Mouse (Mus musculus) lung, postnatal 25 days (tissue): ENCODE data around the gene Zbtb40.

ENCODE experiments used
- DNase-seq: peaks from one replicate; pipeline ENCODE4 v3.0.0; 2022; ENCODE audit warnings: low spot score

Zbtb40 gene

GRCm38 (mm10) chr4:137033115-137033887 is 15.3 kb downstream of the Zbtb40 start:
- no peak for DNase-seq

- no peak for DNase-seq
These were observed 16.1 kb downstream of the Zbtb40 start for GRCm38 (mm10) chr4:137032456-137032855.

DNA sequence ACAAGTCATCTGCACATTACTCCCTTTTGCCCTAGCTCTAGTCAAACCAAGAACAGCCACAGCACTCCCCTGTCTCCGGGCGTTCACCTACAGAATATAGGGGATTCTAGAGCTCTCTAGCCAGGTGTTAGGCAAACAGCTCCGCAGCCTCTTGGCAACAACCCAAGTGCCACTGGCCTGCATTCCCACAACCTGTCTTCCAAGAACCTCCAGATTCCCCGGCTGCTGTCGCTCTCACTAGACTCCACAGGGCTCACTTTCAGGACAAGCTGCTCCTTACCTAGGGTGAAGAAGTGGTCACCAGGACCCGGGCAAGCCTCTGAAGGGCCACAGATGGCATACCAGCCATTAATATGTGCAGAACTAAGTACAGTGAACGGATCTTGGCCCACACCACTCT is 17.3 kb downstream of the Zbtb40 start:
- DNase-seq, result no peak

DNA sequence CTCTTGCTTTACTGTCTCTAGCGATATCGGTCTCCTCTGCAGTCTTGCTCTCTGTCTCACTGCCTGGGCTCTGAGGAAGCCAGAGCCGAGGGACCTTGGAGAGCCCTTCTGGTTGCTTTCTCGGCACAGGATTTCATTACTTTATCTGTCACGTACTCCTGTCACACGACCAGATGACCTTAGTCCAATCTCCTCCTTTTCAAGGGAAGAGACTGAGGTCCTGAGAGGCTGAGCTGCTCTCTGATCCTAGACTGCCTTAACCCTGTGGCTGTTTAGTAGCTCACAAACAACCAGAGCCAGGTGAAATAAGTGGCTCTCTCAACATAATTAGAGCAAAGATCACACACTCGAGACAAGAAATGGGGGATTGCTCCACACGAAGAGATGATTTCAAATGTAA is 19.3 kb downstream of the Zbtb40 start:
- DNase-seq, result no peak

GRCm38 (mm10) chr4:137027051-137027450 is 21.6 kb downstream of the Zbtb40 start:
- no peak for DNase-seq

- DNase-seq, result no peak
These were observed 23.0 kb downstream of the Zbtb40 start for GRCm38 (mm10) chr4:137025570-137025969.

DNA sequence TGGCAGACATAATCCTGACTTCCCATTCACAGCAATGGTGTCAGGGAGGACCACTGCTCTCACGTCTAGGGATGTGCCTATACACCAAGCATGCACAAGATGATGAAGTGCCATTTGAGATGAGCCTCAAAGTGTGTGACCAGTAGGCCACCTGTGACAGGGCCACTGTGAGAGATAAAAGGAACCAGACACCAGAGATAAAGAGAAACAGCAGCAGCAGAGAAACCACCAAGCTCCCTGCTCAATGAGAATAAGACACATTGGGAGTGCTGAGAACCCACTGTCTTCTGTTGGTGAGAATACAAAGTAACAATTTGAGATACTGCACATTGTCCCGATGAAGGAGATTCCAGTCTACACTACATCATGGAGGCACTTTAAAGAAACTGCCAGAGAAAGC is 23.5 kb downstream of the Zbtb40 start:
- DNase-seq, result no peak

DNA sequence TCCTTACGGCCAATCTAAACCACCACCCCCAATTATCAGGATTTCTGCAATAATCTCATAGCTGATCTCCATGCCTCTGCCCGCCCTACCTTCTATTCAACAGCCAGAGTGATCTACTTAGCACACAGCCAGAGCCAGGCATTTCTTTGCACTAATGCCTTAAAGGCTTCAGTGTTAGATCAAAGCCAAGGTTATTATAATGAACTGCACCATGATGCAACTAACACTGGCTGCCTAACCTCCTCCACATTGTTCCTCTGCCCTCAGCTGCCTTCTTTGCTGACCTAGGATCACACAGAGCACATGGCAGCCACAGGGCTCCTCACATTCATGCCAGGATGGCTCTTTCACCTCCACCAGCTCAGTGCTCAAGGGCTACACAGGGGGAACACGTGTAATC is 28.5 kb downstream of the Zbtb40 start:
- DNase-seq, result no peak

DNA sequence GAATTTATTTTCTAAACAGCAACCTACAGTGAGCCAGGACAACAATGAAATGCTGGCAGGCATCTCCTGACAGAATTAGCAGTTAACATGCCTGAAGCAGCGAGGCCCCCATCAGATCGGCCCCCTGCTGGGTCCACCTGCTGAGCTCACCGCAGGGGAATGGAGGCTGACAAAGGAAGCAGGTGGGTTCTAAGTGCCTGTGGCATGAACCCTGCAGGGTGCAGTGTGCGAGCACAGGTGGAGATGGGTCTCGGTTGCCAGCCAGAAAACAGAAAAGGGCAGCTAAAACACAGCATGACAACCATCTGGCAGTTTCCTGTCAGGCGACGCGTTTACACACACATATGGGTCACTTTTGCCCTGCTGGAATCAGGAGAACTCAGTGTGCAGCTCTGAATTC is 32.7 kb downstream of the Zbtb40 start:
- DNase-seq, result no peak

DNA sequence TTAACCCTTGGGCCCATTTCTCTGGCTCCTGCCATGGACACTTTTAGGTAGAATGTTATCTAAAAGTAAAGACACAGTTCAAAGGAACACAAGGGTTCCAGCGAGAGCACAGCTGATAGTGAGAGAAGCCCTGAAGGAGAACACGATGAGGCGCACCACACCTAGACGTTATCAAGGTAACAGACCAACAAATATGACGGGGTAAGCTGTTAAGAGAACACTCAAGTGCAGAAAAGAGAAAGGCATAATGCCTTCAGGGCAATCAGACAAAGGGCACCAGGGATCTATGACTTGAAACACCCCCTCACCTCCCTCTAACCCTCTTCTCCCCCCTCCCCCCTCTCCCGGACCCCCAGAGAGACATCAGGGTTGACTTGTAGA is 33.1 kb downstream of the Zbtb40 start:
- no peak for DNase-seq

- DNase-seq, result no peak
These were observed 33.7 kb downstream of the Zbtb40 start for GRCm38 (mm10) chr4:137014654-137015475.

- DNase-seq, result no peak
These were observed 34.5 kb downstream of the Zbtb40 start for GRCm38 (mm10) chr4:137014124-137014523.

GRCm38 (mm10) chr4:137006966-137007365 is 41.6 kb downstream of the Zbtb40 start:
- DNase-seq, result no peak

DNA sequence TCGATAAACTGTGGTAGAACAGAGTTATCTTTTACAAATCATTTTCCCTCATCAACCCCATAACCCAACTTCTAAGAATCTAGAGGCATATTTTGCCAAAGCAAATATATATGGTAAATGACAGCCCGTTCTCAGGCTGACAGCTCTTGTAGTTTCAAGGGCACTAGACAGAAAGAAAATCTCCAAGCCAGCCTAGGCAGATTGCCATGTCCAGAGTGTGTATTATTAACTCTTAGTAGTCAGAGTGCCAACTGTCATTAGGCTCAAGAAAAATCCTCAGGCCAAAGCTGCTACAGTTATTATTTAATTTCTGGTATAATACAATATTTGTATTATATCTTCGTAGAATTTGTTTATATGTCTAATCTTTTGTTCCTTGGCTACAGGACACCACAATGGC is 46.8 kb downstream of the Zbtb40 start:
- no peak for DNase-seq

- no peak for DNase-seq
These were observed 47.6 kb downstream of the Zbtb40 start for GRCm38 (mm10) chr4:137001020-137001419.

DNA sequence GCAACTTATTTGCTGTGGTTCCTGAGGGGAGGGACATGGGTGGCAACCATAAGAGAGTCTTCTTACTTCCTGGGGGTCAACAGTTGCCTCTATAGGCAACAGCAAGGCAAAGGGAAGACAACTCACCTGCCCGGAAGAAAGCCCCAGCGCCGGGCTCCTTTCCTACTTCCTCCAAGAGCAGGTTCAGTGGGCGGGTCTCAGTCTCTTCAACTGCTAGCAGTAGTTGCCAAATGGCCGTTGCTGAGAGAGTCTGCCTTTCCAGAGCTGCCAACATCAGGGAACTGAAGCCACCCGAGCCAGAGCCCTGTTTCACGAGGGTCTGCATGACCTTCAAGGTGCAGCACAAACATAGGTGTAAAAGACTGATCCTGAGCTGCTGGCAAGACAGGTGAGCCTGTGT is 50.2 kb downstream of the Zbtb40 start:
- DNase-seq, result no peak

DNA sequence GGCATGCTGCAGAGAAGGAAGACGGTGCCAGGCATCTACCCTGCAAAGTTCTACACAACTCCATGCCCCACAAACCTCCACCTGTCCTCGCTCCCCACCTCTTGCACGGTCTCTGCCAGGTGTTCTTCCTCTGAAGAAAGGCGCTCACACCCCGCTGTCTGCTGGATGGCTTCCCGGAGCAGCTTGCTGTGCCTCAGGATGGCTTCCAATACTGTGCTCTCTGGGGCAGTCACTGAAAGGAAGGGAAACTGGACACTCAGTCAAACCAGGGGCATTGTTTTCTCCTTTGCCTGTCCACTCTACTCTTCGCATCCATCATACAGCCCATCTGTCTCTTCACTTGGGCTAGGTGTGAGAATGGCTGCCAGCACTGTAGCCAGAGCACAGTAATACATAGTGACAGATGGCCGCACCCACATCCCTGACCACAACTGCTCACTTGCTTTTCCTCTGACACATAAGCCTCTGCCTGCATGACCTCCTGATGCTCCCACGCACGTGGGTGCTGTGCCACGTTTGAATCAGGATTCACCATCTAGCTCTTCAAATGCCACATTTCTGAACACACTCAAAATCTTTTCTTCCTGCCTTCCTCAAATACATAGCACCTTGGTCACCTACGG is 50.8 kb downstream of the Zbtb40 start:
- DNase-seq, result no peak

GRCm38 (mm10) chr4:136996933-136997332 is 51.7 kb downstream of the Zbtb40 start:
- no peak for DNase-seq

- no peak for DNase-seq
These were observed 53.2 kb downstream of the Zbtb40 start for GRCm38 (mm10) chr4:136995361-136995760.

DNA sequence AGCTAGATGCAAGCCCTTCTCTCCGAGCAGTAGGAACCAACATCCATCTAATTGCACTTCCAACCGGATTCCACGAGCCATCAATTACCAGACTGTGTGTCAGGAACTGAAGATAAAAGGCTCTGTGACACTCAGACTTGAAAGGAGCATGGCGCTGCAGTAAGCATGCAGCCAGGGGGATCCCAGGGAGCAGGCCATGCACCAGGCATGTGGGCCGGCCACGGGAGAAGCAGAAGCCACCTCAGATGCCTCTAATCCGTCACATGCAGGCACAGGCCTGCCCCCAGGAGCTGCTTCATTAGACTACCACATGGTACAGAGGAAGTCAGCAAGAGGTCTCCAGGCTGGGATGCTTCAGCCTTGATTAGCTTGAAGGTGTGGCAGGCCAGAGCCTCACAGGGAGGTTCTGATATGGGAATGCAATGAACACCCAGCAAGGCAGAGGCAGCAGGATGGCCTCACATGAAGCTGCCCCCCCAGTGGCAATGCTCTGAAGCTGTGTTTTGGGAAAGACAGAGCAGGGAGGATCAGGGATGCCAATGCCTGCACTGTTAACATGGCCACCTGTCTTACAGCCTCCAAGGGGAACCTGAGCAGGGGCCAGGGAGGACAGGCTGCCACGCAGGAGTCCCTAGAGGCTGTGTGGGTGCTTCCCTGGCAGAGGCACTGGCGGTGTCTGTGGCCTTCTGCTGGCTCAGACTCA is 66.5 kb downstream of the Zbtb40 start:
- DNase-seq, result no peak

DNA sequence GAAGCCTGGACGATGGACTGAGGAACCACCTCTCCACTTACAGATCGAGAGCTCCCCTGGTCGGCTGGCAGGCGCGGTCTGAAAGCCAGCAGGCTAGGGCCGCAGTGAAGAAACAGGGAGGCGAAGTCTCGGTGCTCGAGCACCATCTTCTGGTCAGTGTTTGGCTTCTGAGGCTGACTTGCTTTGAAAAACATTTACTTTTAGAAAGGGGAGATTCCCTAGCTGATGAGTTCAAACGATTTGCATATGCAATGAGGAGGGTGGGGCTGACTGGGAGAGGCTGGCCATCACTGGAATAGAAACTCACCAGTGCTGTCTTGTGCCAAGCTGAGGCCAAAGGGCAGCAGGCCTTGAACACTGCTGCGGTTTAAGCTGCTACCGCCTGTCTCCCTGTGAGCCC is 67.3 kb downstream of the Zbtb40 start:
- peak; percentile 28 for DNase-seq

GRCm38 (mm10) chr4:136980921-136981320 is 67.7 kb downstream of the Zbtb40 start:
- DNase-seq, result no peak
